Mouse (Mus musculus) brown adipose tissue, adult 24 weeks (tissue): Measurements from ENCODE around the gene Igf1r. TPM values are rescaled to one million over a fixed set of nuclear protein-coding genes. Genes with fewer than 3 reads are reported as not detected.

ENCODE experiments used
- H3K27ac ChIP-seq: fragments of 200-500 bp; replicated peaks from 2 replicates; pipeline ENCODE4 v1.5.1; 2012; ENCODE audit warnings: low read depth, mild to moderate bottlenecking, low read length
- H3K4me1 ChIP-seq: fragments of 200-500 bp; 2 replicates; pipeline ENCODE4 v1.6.1; 2012; ENCODE audit warnings: low read length, mixed read lengths; ENCODE audit not compliant: control insufficient read depth, insufficient read depth, insufficient read length
- H3K4me3 ChIP-seq: fragments of 200-500 bp; 2 replicates; pipeline ENCODE4 v1.5.1; 2012; ENCODE audit warnings: low read depth, mild to moderate bottlenecking, low read length, moderate library complexity; ENCODE audit not compliant: insufficient read depth
- polyA plus RNA-seq: library from polyadenylated mRNA; stranded (reverse); fragments of >200 nt; gene quantifications from 2 replicates; pipeline ENCODE4 v1.2.4, GENCODE M21; 2012; ENCODE audit not compliant: missing spikeins, insufficient read depth, insufficient read length

Igf1r gene
- polyA plus RNA-seq, 1 experiment = 2.3 TPM

- Histone ChIP-seq H3K27ac (no peak overlapping the region), H3K4me3 (no peak overlapping the region), H3K4me1 (peaks cover 4% of the 10 kb centered on the region; the same call in 1 of the 2 replicates)
Measured at GRCm38 (mm10) chr7:68010168-68010567, 57.5 kb downstream of the Igf1r start.

DNA sequence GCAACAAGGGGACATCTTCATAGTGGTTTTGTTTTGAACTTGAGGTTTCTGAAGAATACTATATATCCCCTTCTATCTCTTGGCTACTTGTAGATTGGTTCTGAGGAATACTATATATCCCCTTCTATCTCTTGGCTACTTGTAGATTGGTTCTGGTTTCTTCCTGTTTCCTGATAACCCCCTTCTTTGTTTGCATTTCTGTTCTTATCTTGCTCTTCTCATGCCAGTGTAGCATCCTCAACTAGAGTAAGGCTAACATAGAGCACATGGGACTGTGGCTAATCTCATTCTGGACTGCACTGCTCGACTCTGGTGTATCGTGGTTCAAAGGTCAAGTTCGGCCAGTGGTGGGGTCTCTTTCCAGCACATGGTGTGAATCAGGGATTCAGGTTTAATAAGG is 58.2 kb downstream of the Igf1r start:
- Histone ChIP-seq H3K4me1 (peaks cover 4% of the 10 kb centered on the region; the same call in 1 of the 2 replicates), H3K27ac (no peak overlapping the region), H3K4me3 (no peak overlapping the region)

- Histone ChIP-seq H3K4me3 (no peak overlapping the region), H3K27ac (no peak overlapping the region), H3K4me1 (peaks cover 4% of the 10 kb centered on the region; the same call in 1 of the 2 replicates)
Measured at GRCm38 (mm10) chr7:68011385-68012122, 58.9 kb downstream of the Igf1r start.

DNA sequence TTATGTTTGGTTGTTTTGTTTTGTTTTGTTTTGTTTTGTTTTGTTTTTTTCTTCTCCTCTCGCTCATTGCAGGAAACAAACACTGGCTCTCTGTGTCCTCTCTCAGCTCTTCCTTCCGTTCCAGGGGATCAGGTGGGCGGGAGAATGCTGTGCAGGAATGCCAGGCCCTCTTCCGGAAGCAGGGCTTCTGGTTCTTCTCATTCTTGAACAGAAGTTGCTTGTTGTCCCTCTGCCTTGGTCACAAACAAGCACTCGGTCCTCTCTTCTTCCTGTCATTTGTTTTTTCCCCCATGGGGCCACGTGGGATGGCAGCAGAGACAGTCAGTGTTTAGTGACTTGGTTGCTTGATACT is 59.5 kb downstream of the Igf1r start:
- Histone ChIP-seq H3K4me1 (peaks cover 4% of the 10 kb centered on the region; the same call in 1 of the 2 replicates), H3K4me3 (no peak overlapping the region), H3K27ac (no peak overlapping the region)

- Histone ChIP-seq H3K4me1 (peaks cover 4% of the 10 kb centered on the region; the same call in 1 of the 2 replicates), H3K4me3 (no peak overlapping the region), H3K27ac (no peak overlapping the region)
Measured at GRCm38 (mm10) chr7:68014495-68014894, 61.9 kb downstream of the Igf1r start.

GRCm38 (mm10) chr7:68015404-68015803 is 62.8 kb downstream of the Igf1r start:
- H3K27ac ChIP-seq = no peak overlapping the region
- peaks cover 4% of the 10 kb centered on the region; the same call in 1 of the 2 replicates for H3K4me1 ChIP-seq
- no peak overlapping the region for H3K4me3 ChIP-seq

DNA sequence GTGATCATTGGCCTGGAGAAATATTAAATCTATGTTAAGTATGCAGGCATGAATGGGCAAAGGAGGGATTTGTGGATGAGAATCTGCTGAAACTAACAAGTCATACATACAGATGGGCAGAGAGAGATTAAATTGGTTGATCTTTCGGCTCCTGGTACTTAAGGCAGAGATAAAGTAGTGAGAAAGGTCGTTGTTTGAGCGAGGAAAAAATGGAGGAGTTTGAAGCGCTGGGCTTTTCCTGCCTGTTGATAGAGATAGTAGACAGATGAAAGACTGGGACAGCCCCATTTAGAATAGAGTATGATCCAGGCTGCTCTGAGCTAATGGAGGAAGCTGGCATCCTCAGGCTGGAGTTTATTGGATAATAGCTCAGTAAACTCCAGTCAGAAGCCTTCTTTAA is 65.4 kb downstream of the Igf1r start:
- Histone ChIP-seq H3K4me3 (no peak overlapping the region), H3K4me1 (0 out of 2 replicates have a peak, but pooled peaks cover 3% of the 10 kb centered on the region), H3K27ac (no peak overlapping the region)

DNA sequence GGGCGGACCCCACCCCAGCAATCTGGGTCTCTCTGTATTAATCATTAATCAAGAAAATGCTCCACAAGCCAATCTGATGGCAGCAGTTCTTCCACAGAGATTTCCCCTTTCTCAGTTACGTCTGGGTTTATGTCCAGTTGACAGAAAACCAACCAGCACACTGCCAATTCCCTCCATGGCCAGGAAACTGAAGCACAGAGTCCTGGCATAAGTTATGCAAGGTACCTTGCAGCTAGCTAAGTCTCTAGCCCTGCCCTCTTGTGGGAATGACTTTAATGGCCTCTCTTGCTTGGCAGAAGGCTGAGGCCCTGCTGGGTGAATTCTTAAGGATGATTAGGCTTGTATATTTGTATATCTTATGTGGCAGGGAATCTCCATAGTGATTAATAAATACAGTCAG is 67.9 kb downstream of the Igf1r start:
- Histone ChIP-seq H3K4me3 (no peak overlapping the region), H3K27ac (no peak overlapping the region), H3K4me1 (0 out of 2 replicates have a peak, but pooled peaks cover 3% of the 10 kb centered on the region)

DNA sequence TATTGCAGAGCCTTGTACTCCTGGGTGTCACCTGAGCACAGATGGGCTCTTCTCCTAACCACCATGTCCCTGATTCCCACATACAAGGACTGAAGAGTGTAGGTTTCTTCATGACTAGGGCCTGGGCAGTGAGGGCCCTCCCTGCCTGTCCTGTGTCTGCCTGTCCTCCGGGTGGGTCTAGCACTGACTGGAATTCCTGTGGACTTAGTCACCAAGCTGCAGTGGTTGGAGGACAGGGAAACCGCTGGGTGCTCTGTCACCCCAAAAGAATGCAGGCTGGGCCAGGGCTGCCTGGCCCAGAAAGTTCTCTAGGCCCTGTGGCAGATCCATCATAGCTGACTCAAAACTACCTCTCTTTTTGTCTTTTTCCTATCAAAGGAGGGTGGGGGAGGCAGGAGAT is 69.1 kb downstream of the Igf1r start:
- 0 out of 2 replicates have a peak, but pooled peaks cover 3% of the 10 kb centered on the region for H3K4me1 ChIP-seq

GRCm38 (mm10) chr7:68022188-68022587 is 69.6 kb downstream of the Igf1r start:
- Histone ChIP-seq H3K27ac (no peak overlapping the region), H3K4me3 (no peak overlapping the region), H3K4me1 (0 out of 2 replicates have a peak, but pooled peaks cover 3% of the 10 kb centered on the region)

More for the DNA sequence above, 69.1 kb downstream of the Igf1r start:
- H3K4me3 ChIP-seq = no peak overlapping the region
- no peak overlapping the region for H3K27ac ChIP-seq

GRCm38 (mm10) chr7:68023882-68024281 is 71.3 kb downstream of the Igf1r start:
- Histone ChIP-seq H3K4me3 (no peak overlapping the region), H3K27ac (no peak overlapping the region), H3K4me1 (0 out of 2 replicates have a peak, but pooled peaks cover 3% of the 10 kb centered on the region)

- peaks cover 7% of the 10 kb centered on the region; the same call in 1 of the 2 replicates for H3K4me1 ChIP-seq
- H3K27ac ChIP-seq = no peak overlapping the region
- no peak overlapping the region for H3K4me3 ChIP-seq
Measured at GRCm38 (mm10) chr7:68024625-68025024, 72.0 kb downstream of the Igf1r start.

DNA sequence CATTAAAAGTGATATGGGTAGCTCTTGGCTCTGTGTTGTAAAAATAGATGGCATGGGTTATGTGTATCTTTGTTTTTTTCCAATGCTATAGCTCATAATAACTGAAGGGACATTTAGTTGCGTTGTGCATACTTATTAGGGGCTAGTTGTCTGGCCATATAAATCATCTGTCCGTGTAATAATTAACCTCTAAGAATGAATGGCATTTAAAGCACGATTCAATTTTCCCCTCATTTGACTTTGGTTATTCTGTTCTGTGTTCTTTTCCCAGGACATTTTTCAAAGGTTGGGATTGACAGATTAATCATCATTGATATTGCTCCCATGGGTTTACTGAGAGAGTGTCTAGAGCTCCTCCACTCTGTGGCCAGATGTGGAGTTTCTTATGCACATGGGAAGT is 72.8 kb downstream of the Igf1r start:
- peaks cover 13% of the 10 kb centered on the region for H3K4me1 ChIP-seq
- no peak overlapping the region for H3K4me3 ChIP-seq
- H3K27ac ChIP-seq = no peak overlapping the region

DNA sequence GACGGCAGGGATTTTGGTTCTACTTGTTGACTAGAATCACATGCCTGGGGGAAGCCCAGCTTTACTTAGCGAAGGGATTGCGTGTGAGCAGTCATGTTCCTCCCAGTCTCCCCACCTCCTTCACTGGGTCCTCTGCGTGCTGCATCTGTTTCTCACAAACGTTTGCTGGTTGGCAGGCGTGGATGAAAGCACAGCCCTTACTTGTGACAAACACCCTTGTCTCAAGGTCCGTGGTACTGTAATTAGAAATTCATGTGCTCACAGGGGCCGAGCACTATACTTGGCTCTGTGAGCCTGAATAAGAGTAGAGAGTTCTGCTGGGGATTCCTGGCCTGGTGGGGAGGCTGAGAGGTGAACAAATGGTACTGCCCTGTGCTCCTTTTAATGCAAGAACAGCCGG is 73.4 kb downstream of the Igf1r start:
- Histone ChIP-seq H3K4me1 (peaks cover 16% of the 10 kb centered on the region), H3K27ac (no peak overlapping the region), H3K4me3 (no peak overlapping the region)

DNA sequence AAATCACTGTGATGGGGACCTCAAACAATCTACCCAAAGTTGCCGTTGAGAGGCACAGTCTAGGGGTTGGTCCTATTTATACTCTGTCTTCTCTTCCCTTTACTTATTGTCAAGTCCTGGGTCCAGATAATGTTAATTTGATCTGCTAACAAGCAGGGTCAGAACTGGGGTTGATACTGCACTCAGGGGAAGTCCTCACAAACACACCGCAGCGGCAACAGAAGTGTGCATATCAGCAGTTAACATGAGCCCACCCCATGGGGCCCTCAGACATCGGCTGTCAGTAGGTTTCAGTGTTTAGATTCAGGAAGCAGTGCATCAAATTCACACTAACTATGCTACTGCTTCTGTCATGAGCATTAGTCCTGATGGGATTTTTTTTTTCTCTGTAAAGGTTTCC is 75.5 kb downstream of the Igf1r start:
- Histone ChIP-seq H3K4me1 (peaks cover 16% of the 10 kb centered on the region), H3K27ac (no peak overlapping the region)

GRCm38 (mm10) chr7:68030846-68031245 is 78.2 kb downstream of the Igf1r start:
- no peak overlapping the region for H3K4me3 ChIP-seq
- no peak overlapping the region for H3K27ac ChIP-seq
- H3K4me1 ChIP-seq = peaks cover 16% of the 10 kb centered on the region

More for the DNA sequence above, 75.5 kb downstream of the Igf1r start:
- H3K4me3 ChIP-seq = no peak overlapping the region
